Mouse (Mus musculus) kidney, postnatal 14 days (tissue): ENCODE data around the gene Ccdc81.
A peak's percentile ranks its signal among the peaks of the same experiment; 100 is the strongest.

Source experiments
- DNase-seq: peaks from one replicate; pipeline ENCODE4 v3.0.0; 2022; ENCODE audit warnings: mixed read lengths

The Ccdc81 gene

DNA sequence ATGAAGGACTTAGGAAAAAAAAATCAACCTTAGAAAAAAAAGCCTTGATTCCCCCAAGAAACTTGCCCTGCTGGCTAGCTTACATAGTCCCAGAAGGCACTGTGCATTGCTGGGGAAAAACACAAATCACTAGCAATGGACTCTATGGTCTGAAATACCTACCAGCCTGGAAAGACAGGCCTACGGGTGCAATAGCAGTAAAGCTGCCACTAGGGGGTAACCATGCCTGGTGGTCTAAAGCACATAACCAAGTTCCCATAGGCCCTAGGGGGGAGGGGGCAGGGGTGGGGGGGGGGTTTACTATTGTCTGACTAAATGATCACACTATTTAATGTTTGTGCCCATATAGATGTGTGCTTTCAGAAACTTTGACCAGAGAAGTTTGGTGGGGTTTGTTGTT, 38.7 kb downstream of the Ccdc81 start:
- no peak for DNase-seq

- DNase-seq, result no peak
Measured at GRCm38 (mm10) chr7:89856440-89857217, 46.8 kb downstream of the Ccdc81 start.

GRCm38 (mm10) chr7:89855196-89855595, 48.2 kb downstream of the Ccdc81 start:
- DNase-seq, result no peak

DNA sequence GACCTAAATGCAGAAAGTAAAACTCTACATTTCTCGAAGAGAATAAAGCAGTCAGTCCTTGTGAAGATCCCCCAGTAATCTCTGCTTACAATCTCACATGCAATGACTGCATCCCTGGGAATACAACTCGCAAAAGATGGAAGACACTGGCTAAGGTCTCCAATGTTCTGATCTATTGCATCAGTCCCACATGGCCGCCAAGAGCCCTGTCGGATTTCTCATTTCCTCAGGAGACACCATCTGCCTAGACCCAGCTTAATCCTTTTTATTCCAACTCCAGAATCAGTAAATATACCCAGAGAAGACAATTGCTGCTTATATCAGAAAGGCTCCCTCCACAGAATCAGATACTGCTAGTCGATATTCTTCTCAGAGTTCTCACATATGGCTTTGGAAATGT, 50.3 kb downstream of the Ccdc81 start:
- DNase-seq, result no peak

DNA sequence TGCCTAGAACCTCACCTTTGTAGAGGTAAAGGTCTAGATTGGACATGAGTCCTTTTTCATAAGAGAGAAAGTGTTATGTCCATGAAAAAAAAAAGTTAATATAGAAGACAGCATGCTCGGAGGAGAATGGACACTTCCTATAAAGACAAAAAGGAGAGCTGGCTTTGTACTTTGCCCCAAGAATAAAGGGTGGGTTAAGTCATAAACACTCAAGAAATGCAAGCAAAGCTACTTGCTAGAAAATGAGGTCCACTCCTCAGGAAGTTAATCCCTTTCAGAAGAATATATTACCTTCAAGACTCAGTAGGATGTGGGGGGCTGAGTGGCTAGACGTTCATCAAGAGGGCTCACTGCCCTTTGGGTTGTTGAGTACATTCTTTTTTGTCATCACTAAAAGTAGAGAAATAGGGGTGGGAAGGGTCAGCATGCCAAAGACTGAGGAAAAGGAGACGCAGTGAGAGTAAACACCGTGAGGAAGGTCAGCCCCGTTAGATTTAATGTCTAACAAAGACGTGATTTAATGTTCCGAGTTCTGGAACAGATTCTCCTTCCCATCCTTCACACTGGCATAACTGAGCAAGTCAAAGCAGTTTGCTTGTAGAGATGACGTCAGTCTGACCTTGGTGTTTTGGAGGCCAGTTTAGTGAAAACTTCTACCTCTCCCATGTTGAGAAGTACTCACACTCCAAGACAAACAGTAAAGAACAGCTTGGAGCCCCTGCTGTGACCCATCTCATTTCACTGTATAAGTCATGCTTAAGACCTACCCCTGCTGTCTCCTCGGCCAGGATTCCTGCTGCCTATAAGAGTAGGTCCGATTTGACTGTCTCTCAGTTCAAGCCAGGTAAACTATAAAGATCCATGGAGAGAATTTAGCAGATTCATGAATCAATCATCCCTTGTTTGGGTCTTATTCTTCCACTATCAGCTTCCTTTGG, 51.0 kb downstream of the Ccdc81 start:
- no peak for DNase-seq

GRCm38 (mm10) chr7:89850510-89850909, 52.9 kb downstream of the Ccdc81 start:
- peak; percentile 13 for DNase-seq

DNA sequence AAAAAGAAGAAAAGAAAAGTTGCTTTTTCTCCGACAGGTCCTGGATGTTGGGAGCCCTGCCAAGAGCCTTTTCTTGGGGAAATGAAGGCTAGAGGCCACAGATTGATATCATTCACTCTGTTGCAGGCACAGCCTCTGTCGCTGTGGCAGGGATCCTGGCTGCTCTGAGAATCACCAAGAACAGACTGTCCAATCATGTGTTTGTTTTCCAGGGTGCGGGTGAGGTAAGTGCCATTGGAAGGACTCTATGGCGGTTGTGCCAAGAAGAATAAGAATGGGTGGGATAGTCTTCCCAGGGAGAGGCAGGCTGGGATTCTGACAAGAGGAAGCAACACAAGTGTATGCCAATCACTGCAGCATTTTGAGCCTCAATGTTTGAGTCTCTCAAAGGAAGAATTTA, 57.8 kb downstream of the Ccdc81 start:
- DNase-seq, result no peak

GRCm38 (mm10) chr7:89843533-89843932, 59.9 kb downstream of the Ccdc81 start:
- DNase-seq, result peak; percentile 38

- no peak for DNase-seq
Measured at GRCm38 (mm10) chr7:89843121-89843520, 60.3 kb downstream of the Ccdc81 start.

GRCm38 (mm10) chr7:89842404-89842715, 61.1 kb downstream of the Ccdc81 start:
- no peak for DNase-seq

GRCm38 (mm10) chr7:89841670-89842403, 61.6 kb downstream of the Ccdc81 start:
- DNase-seq, result peak; percentile 90

DNA sequence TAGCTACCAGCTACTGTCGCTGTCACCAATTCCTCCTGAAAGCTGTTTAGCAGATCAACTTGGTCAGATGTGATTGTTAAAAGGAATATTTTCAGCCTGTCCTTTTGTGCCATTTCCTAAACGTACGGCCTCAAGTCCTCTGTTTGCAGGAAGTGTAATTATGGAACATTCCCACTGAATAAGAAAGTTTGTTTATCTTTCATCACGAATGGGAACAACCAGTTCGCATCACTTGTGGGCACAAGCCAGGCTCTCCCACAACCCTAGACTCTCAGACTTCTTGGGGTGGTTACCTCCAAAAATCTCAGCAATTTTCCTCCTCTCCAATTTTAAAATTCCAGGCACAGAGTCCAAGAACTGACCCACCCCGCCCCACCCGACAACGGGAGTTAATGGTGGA, 63.7 kb downstream of the Ccdc81 start:
- no peak for DNase-seq

- DNase-seq, result no peak
Measured at GRCm38 (mm10) chr7:89837841-89838240, 65.6 kb downstream of the Ccdc81 start.

- no peak for DNase-seq
Measured at GRCm38 (mm10) chr7:89836676-89837075, 66.8 kb downstream of the Ccdc81 start.

GRCm38 (mm10) chr7:89835566-89835965, 67.9 kb downstream of the Ccdc81 start:
- no peak for DNase-seq

- DNase-seq, result no peak
Measured at GRCm38 (mm10) chr7:89833521-89833920, 69.9 kb downstream of the Ccdc81 start.

DNA sequence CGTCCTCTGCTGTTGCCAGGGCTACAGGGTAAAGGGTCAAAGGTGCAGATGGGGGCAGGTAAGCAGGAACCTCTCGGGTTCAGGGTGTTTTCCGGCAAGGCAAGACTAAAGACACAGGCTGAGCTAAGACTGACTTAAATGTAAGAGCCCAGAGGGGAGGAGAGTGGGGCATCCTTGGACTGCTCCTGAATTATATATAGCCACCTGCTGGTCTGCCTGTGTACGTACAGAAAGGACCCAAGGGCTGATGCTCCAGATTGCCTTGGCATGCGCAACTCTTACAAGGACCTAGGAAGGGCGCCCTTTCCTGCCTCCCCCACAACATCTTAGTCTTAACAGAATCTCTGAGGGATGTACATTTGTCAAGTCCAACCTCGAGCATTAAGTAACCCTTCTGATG, 74.2 kb downstream of the Ccdc81 start:
- DNase-seq, result peak; percentile 29

DNA sequence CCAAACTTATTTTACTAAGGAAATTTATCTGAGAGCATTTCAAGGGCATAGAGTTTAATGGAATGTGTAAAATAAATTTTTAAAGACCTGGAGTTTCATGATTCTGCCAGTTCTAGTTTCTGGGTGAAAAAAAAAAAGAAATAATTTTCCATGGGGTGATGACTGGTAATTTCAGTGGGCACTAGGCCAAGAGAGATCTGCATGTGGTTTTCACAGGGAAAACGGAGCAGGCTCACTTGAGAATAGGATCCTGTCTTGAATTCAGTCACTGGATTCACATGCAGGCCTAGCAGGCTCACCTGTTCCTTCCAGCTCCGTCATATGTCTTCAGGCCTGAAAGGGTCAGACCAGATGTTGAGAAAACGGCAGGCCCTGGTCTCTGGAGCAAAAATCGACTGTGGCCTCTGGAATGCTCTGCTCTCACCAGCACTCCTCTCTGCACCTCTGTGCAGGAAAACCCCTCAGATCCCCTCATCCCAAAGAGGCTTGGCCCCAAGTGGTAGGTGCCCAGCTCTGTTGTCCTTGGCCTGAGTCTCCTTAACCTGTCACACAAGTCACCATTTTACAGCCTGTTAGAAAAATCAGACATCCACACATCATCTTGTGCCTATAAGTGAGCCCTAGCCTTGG, 74.9 kb downstream of the Ccdc81 start:
- DNase-seq, result no peak
